In genomic region chr5:151394690-151395089, GRCm38 (mm10) we compare ENCODE assay signal across 16 mouse cellular contexts. TPM values are rescaled to one million over a fixed set of nuclear protein-coding genes. Genes with fewer than 3 reads are reported as not detected.
DNase-seq lines count a peak whose midpoint lies in the region; ATAC-seq lines count a peak whose summit lies in the region.
"Had no signal": no experiment of that assay in that cellular context is flagged by ENCODE, and none has a peak within 500 bp of the region (broad histone marks: within the 10 kb centered on the region; RNA-seq: fewer than 3 reads in every experiment).

No protein-coding gene starts in this region.

- no peak overlapping the region for H3K27ac ChIP-seq in intestine, embryonic 16.5 days (ENCODE audit: low read length)
- no peak overlapping the region for H3K27ac ChIP-seq in intestine, embryonic 15.5 days
- H3K27ac ChIP-seq in limb, embryonic 15.5 days = peak overlapping the region; percentile 60
- H3K27ac ChIP-seq: forebrain, embryonic 12.5 days; liver, embryonic 14.5 days; midbrain, embryonic 15.5 days had no signal

- H3K27me3 ChIP-seq in intestine, embryonic 16.5 days (replicated peaks; ENCODE audit: control insufficient read depth, insufficient read depth, low read length) = no peaks in the 10 kb centered on the region
- no peaks in the 10 kb centered on the region for H3K27me3 ChIP-seq in intestine, embryonic 15.5 days (replicated peaks)
- H3K27me3 ChIP-seq in limb, embryonic 15.5 days = no peaks in the 10 kb centered on the region
- H3K27me3 ChIP-seq: forebrain, embryonic 12.5 days; midbrain, embryonic 15.5 days had no signal

- H3K4me2 ChIP-seq in intestine, embryonic 16.5 days (ENCODE audit: low read depth, low read length) = no peak overlapping the region
- no peak overlapping the region for H3K4me2 ChIP-seq in intestine, embryonic 15.5 days (replicated peaks)
- H3K4me2 ChIP-seq in limb, embryonic 15.5 days = no peak overlapping the region
- H3K4me2 ChIP-seq: forebrain, embryonic 12.5 days; midbrain, embryonic 15.5 days had no signal

- ATAC-seq in intestine, embryonic 16.5 days = peak; percentile 64; the same call in 1 of the 2 replicates
- ATAC-seq in intestine, embryonic 15.5 days = no peak
- ATAC-seq in limb, embryonic 15.5 days (ENCODE audit: insufficient number of reproducible peaks, low FRiP score, low TSS enrichment, low read depth) = no peak
- ATAC-seq in monocyte, adult 5-6 weeks (replicated peaks; ENCODE audit: insufficient number of reproducible peaks, low FRiP score, low TSS enrichment, poor library complexity, severe bottlenecking) = no peak

- H3K9me3 ChIP-seq in intestine, embryonic 16.5 days (ENCODE audit: control insufficient read depth, low read length) = no peaks in the 10 kb centered on the region
- H3K9me3 ChIP-seq in intestine, embryonic 15.5 days = no peaks in the 10 kb centered on the region
- no peaks in the 10 kb centered on the region for H3K9me3 ChIP-seq in limb, embryonic 15.5 days
- H3K9me3 ChIP-seq: forebrain, embryonic 12.5 days; G1E; midbrain, embryonic 15.5 days had no signal

- H3K4me3 ChIP-seq in intestine, embryonic 16.5 days (ENCODE audit: low read length) = no peak overlapping the region
- H3K4me3 ChIP-seq in intestine, embryonic 15.5 days (replicated peaks) = no peak overlapping the region
- H3K4me3 ChIP-seq in limb, embryonic 15.5 days = no peak overlapping the region
- H3K4me3 ChIP-seq: forebrain, embryonic 12.5 days; midbrain, embryonic 15.5 days had no signal

- H3K36me3 ChIP-seq in intestine, embryonic 16.5 days (ENCODE audit: control insufficient read depth, insufficient read depth, low read length) = no peaks in the 10 kb centered on the region
- H3K36me3 ChIP-seq in intestine, embryonic 15.5 days = no peaks in the 10 kb centered on the region
- no peaks in the 10 kb centered on the region for H3K36me3 ChIP-seq in limb, embryonic 15.5 days
- H3K36me3 ChIP-seq: forebrain, embryonic 12.5 days; G1E; midbrain, embryonic 15.5 days had no signal

- WGBS in intestine, embryonic 16.5 days = 43% methylated on average over 5 of the region's 5 CpGs
- 45% methylated on average over 5 of the region's 5 CpGs for WGBS in intestine, embryonic 15.5 days
- 49% methylated on average over 5 of the region's 5 CpGs for WGBS in limb, embryonic 15.5 days

- H3K9ac ChIP-seq in intestine, embryonic 16.5 days (ENCODE audit: low read depth, low read length) = no peak overlapping the region
- no peak overlapping the region for H3K9ac ChIP-seq in intestine, embryonic 15.5 days
- H3K9ac ChIP-seq in limb, embryonic 15.5 days = no peak overlapping the region
- H3K9ac ChIP-seq: forebrain, embryonic 12.5 days; liver, embryonic 14.5 days; midbrain, embryonic 15.5 days had no signal

- H3K4me1 ChIP-seq in intestine, embryonic 16.5 days (ENCODE audit: control insufficient read depth, insufficient read depth, low read length) = no peaks in the 10 kb centered on the region
- H3K4me1 ChIP-seq in intestine, embryonic 15.5 days (replicated peaks) = no peaks in the 10 kb centered on the region
- H3K4me1 ChIP-seq in limb, embryonic 15.5 days = no peaks in the 10 kb centered on the region
- H3K4me1 ChIP-seq: forebrain, embryonic 12.5 days had no signal

- peak; percentile 18 to 33 for DNase-seq in frontal cortex, adult 2 months (ENCODE audit: extremely low spot score in 1 of 2, low spot score in 1 of 2)
- DNase-seq in frontal cortex, postnatal 25 days (ENCODE audit: low spot score in 2 of 2) = no peak
- DNase-seq in 3T3-L1 (ENCODE audit: low read depth, low spot score) = peak; percentile 63
- DNase-seq in embryo, embryonic 11 days = no peak
- DNase-seq: kidney, adult 2 months; thymus, adult 18-20 months had no signal

RNA-seq across cellular contexts. Expression of gene Gm42906, which starts 33.3 kb away (rescaled TPM):
- not detected in 2 replicates for polyA plus RNA-seq in frontal cortex, adult 2 months (2012; rRNA removed)
- polyA plus RNA-seq in intestine, embryonic 16.5 days (2015; fragmentation: Nextera tagmentation; extraction: Ambion mirVana) = not detected in 2 replicates
- polyA plus RNA-seq in intestine, embryonic 15.5 days (2015; fragmentation: Nextera tagmentation; extraction: Ambion mirVana) = not detected in 2 replicates
- not detected in 2 replicates for polyA plus RNA-seq in limb, embryonic 15.5 days (2015; fragmentation: Nextera tagmentation; extraction: Ambion mirVana)
- total RNA-seq in monocyte, adult 5-6 weeks (2017) = not detected in 3 replicates
- total RNA-seq: common myeloid progenitor, adult 5-6 weeks; G1E; gastrocnemius, postnatal 4 days had no signal
- polyA plus RNA-seq: forebrain, embryonic 12.5 days; G1E; kidney, adult 2 months; liver, embryonic 14.5 days; midbrain, embryonic 15.5 days had no signal

Comparison
In these comparisons a context has a peak if more than half of its experiments do, and no peak if none do; other contexts are left out.
1. DNase-seq: peak in frontal cortex, adult 2 months (2 of 2) and 3T3-L1 (single experiment); none in frontal cortex, postnatal 25 days (0 of 2) and embryo, embryonic 11 days (single experiment).